Mouse (Mus musculus): ENCODE results near the gene 4930402H24Rik.

DNA sequence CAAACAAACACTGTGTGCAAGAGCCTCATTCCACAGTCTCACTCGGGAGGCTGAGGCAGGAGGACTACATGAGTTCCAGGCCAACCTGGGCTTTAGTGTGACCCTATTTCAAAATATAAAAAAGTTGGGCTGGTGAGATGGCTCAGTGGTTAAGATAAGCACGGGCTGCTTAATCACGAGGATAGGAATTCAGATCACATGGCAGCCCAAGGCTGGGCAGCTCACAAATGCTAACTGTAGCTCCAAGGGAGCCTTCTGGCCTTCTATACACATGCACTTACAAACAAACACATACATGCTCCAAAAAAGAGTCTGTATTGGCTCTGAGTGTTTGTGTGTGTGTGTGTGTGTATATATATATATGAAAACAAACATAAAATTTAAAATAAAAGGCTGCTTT is 212.6 kb downstream of the 4930402H24Rik start:
- TF ChIP-seq CTCF (IDR thresholded peaks at IDR 0.05; ENCODE audit: borderline replicate concordance, insufficient read depth, low read length) (no peak), POLR2A (IDR thresholded peaks at IDR 0.05; ENCODE audit: low read depth, low read length) (no peak)
